Mouse (Mus musculus) intestine, embryonic 15.5 days (tissue): Measurements from ENCODE around the gene Rnaset2a. TPM values are rescaled to one million over a fixed set of nuclear protein-coding genes. Genes with fewer than 3 reads are reported as not detected.
"Not testable (repeated sequence)": the region's sequence is repeated elsewhere in the genome, so short reads cannot be mapped to it uniquely, and the experiment has no call there.

ENCODE experiments used
- ATAC-seq: fragments of 200-750 bp; cut with Nextera tagmentation; 2 replicates; pipeline ENCODE4 v1.8.0; 2017; ENCODE audit warnings: moderate TSS enrichment, moderate library complexity
- H3K27ac ChIP-seq: fragments of 300-500 bp; sonication (generic); 2 replicates; pipeline ENCODE4 v1.5.1; 2015; ENCODE audit warnings: mild to moderate bottlenecking, inconsistent platforms
- H3K27me3 ChIP-seq: fragments of 300-500 bp; sonication (generic); replicated peaks from 2 replicates; pipeline ENCODE4 v1.6.1; 2015; ENCODE audit warnings: inconsistent platforms
- H3K36me3 ChIP-seq: fragments of 300-500 bp; sonication (generic); 2 replicates; pipeline ENCODE4 v1.6.1; 2015; ENCODE audit warnings: inconsistent platforms
- H3K4me1 ChIP-seq: fragments of 300-500 bp; sonication (generic); replicated peaks from 2 replicates; pipeline ENCODE4 v1.6.1; 2015; ENCODE audit warnings: inconsistent platforms
- H3K4me2 ChIP-seq: fragments of 300-500 bp; sonication (generic); replicated peaks from 2 replicates; pipeline ENCODE4 v1.6.1; 2015; ENCODE audit warnings: mild to moderate bottlenecking, inconsistent platforms
- H3K4me3 ChIP-seq: fragments of 300-500 bp; sonication (generic); replicated peaks from 2 replicates; pipeline ENCODE4 v1.5.1; 2015; ENCODE audit warnings: inconsistent platforms
- H3K9ac ChIP-seq: fragments of 300-500 bp; sonication (generic); 2 replicates; pipeline ENCODE4 v1.6.1; 2015; ENCODE audit warnings: inconsistent platforms
- H3K9me3 ChIP-seq: fragments of 300-500 bp; sonication (generic); 2 replicates; pipeline ENCODE4 v1.6.1; 2016; ENCODE audit warnings: inconsistent platforms
- WGBS: fragments of 180-500 bp; shearing (Covaris S2); methylation state at CpG from one replicate; pipeline ENCODE4 v1.1.7; 2015; 5-methylcytosine and 5-hydroxymethylcytosine counted together
- polyA plus RNA-seq: library from polyadenylated mRNA; unstranded; fragments of >200 nt; fragmentation: Nextera tagmentation; extraction: Ambion mirVana; gene quantifications from 2 replicates; pipeline ENCODE4 v1.2.1, GENCODE M21; 2015

Gene Rnaset2a
- 31.1 and 36.4 TPM in 2 replicates for polyA plus RNA-seq

DNA sequence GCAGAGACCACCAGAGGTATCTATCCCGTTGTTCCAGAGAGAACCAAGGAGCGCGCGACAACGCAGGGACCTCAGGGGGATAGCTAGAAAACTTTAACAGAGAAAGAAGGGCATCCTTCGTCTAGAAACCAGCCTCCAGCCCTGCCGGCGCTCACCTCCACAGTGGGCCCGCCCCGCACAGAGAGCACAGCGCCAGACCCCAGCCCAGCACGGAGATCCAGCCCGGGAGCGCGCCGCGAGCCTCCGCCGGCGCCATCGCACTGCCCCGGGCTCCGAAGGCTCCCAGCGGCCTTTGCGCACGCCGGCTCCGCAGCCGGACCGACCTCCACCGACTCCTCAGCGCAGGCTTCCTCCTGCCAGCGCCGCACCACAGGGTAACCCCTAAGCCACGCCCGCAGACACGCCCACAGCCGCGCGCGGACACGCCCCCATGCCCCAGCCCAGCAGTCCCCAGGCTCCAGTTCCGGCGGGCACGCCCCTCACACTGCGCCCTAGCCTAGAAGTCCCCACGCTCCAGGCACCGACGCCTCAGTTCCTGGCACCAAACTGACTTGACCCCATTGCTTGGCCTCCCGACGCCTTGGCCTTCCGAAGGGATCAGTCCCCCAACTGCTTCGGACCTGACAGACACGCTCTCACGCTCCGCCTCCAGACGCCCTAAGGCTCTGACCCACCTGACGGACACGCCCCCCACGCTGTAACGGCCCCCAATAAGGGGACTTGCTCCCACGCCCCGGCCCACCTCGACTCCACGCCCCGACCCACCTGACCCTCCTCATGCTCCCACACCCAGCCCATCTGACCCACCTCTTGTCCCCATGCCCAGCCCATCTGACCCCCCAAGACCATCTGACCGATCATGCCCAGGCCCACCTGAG, at the start of gene Rnaset2a, which contains the start of gene Gm49673:
Gene Rnaset2a (minus strand): TSS at position 659 of the 878 bp plus-strand sequence.
Gene Gm49673 (minus strand): TSS at position 350 of the 878 bp plus-strand sequence.
- not testable (repeated sequence) for H3K4me1 ChIP-seq, H3K27me3 ChIP-seq, H3K27ac ChIP-seq, H3K36me3 ChIP-seq, H3K9me3 ChIP-seq
- peak within 1 kb of the TSS; percentile 54 for H3K4me3 ChIP-seq
- peak within 1 kb of the TSS; percentile 54 for H3K9ac ChIP-seq
- H3K4me2 ChIP-seq = peak within 1 kb of the TSS; percentile 60
- 1% methylated on average over 54 of the region's 67 CpGs for WGBS
- peak; percentile 99 for ATAC-seq

DNA sequence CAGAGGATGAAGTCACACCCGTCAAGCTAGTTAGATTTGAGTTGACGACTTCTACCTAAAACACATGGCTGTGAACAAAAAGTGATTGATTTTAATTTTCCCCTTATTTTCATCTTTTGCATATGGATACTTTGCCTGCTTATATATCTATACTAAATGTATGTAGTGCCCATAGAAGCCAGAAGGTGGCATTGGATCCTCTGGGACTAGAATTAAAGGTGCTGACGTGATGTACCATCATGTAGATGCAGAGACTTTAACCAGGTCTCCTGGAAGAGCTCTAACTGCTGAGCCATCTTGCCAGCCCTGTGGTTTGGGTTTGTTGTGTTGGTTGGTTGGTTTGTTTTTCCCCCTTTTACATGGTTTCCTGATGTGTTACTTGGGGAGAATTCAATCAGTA, 49.8 kb upstream of the Rnaset2a start:
- H3K27ac ChIP-seq = no peak overlapping the region
- H3K36me3 ChIP-seq = 0 out of 2 replicates have a peak, but pooled peaks cover 3% of the 10 kb centered on the region
- H3K4me3 ChIP-seq = no peak overlapping the region
- 74% methylated on average over 3 of the region's 3 CpGs for WGBS
- no peak overlapping the region for H3K9ac ChIP-seq
- H3K9me3 ChIP-seq = no peaks in the 10 kb centered on the region
- H3K4me1 ChIP-seq = no peaks in the 10 kb centered on the region
- no peak overlapping the region for H3K4me2 ChIP-seq
- ATAC-seq = no peak
- H3K27me3 ChIP-seq = no peaks in the 10 kb centered on the region

DNA sequence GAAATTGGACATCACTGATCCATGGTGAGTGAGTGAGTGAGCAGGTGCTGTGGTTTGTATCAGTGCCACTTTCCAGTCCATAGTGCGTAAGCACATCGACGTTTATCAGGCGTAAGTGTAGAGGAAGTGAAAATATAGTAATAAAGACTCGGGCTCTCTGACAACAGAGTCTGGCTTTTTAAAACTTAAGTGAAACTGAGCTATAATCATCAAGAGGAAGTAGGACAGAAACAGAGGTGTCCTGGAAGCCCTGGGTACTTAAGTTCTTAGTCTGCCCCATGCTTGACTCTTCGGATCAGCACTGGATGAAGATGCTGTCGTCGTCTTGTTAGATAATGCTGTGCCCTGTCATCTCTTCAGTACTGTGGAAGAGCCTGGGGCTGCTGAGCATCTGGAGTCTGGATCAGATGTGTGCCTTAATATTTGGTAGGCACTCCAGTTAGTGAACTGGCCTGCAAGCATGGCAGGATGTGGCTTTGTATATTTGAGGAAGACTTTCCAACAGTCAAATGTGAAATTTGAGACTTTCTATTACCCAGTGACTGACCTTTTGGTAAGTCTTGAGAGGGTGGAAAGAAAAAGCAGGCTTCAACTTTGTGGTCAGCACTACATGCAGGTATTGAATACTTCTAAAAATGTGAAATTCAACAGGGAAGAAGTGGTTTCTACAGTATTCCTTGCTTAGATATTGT, 47.9 kb upstream of the Rnaset2a start:
- Histone ChIP-seq H3K4me2 (no peak overlapping the region), H3K9ac (no peak overlapping the region), H3K9me3 (no peaks in the 10 kb centered on the region), H3K36me3 (peaks cover 5% of the 10 kb centered on the region; the same call in 1 of the 2 replicates), H3K27ac (no peak overlapping the region), H3K4me3 (no peak overlapping the region), H3K4me1 (no peaks in the 10 kb centered on the region), H3K27me3 (no peaks in the 10 kb centered on the region)
- 87% methylated on average over 8 of the region's 8 CpGs for WGBS
- ATAC-seq = no peak

DNA sequence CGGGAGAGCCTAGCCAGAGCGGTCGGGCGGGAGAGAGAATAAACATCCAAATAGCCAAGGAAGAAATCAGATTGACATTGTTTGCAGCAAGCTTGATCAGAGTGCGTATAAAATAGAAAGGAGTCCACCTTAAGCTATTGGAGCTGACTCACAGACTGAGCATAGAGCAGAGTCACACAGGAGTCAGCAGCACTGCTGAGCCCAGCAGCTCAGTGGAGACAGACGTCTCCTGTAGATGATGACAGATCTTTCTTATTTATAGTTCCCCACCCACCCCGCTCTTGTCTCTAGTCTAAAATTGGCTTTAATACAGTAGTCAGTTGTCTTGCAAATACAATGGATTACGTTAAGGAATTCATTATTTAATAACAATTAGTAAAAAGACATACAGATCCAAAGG, 45.8 kb upstream of the Rnaset2a start:
- 78% methylated on average over 8 of the region's 8 CpGs for WGBS
- no peak for ATAC-seq

DNA sequence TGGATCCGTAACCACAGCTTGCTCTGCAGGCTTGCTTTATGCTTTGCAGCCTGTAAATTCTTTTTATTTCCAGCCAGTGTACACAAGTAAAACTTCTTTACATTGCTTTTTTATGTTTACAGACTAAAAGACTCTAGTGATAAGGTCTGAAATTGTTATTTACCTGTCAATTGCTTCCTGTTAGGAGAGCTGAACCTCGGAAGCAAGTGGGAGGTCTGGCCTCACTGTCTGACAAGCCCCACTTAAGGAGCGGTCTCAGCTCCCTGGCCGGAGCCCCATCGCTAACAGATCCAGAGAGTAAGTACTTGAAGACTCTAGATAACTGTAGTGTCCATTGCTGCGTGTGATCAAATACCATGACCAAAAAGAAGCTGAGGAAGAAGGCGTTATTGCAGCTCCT, 36.3 kb upstream of the Rnaset2a start:
- WGBS = 71% methylated on average over 7 of the region's 7 CpGs
- Histone ChIP-seq H3K4me1 (no peaks in the 10 kb centered on the region), H3K9ac (no peak overlapping the region), H3K9me3 (no peaks in the 10 kb centered on the region), H3K4me3 (no peak overlapping the region), H3K27ac (no peak overlapping the region), H3K36me3 (peaks cover 34% of the 10 kb centered on the region), H3K27me3 (no peaks in the 10 kb centered on the region), H3K4me2 (no peak overlapping the region)
- no peak for ATAC-seq

More for the DNA sequence above, 45.8 kb upstream of the Rnaset2a start:
- H3K9me3 ChIP-seq = no peaks in the 10 kb centered on the region
- H3K27me3 ChIP-seq = no peaks in the 10 kb centered on the region
- no peak overlapping the region for H3K9ac ChIP-seq
- H3K27ac ChIP-seq = no peak overlapping the region
- H3K4me3 ChIP-seq = no peak overlapping the region
- H3K4me1 ChIP-seq = no peaks in the 10 kb centered on the region
- H3K4me2 ChIP-seq = no peak overlapping the region
- peaks cover 7% of the 10 kb centered on the region; the same call in 1 of the 2 replicates for H3K36me3 ChIP-seq

DNA sequence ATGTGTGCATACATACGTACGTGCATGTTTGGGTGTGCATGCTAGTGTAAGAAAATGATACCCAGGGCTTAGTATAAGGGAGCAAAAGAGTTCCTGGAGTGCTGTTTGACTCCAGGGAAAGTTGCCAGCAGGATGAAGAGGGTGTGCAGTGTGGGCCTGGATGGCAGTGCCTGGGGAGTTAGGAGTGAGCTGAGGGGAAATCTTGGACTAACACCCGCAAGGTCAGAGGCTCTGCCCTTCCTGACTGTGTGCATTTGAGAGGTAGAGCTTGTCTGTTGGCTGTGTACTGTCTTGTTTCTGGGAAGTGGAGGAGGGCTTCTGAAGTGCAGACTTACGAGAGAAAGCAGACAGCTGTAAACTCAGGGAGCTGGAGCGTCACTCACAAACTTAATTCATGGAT, 35.9 kb upstream of the Rnaset2a start:
- Histone ChIP-seq H3K27me3 (no peaks in the 10 kb centered on the region), H3K36me3 (peaks cover 35% of the 10 kb centered on the region), H3K9ac (no peak overlapping the region), H3K4me2 (no peak overlapping the region), H3K9me3 (no peaks in the 10 kb centered on the region), H3K4me3 (no peak overlapping the region), H3K4me1 (no peaks in the 10 kb centered on the region), H3K27ac (no peak overlapping the region)
- 72% methylated on average over 5 of the region's 5 CpGs for WGBS
- no peak for ATAC-seq

DNA sequence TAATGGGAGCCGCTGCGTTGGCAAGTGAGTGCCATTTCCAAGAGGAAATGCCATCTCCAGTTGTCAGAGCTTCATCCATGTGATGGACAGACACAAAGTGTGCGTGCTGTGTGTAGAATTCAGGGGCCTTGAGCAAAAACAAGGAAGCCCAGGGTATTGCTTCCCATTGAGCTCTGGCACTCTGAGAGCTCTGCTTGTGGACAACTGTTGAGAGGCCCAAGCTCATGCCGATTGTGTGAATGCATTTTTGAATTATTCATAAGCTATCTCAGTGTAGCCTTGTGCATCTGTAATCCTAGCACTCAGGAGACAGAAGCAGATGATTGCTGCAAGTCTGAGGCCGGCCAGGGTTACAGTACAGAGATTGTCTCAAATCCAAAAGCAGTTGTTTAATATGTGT, 29.2 kb upstream of the Rnaset2a start:
- Histone ChIP-seq H3K9ac (no peak overlapping the region), H3K27ac (no peak overlapping the region), H3K4me2 (no peak overlapping the region), H3K4me1 (no peaks in the 10 kb centered on the region), H3K4me3 (no peak overlapping the region), H3K36me3 (peaks cover 24% of the 10 kb centered on the region), H3K27me3 (no peaks in the 10 kb centered on the region), H3K9me3 (no peaks in the 10 kb centered on the region)
- 92% methylated on average over 5 of the region's 5 CpGs for WGBS
- no peak for ATAC-seq

DNA sequence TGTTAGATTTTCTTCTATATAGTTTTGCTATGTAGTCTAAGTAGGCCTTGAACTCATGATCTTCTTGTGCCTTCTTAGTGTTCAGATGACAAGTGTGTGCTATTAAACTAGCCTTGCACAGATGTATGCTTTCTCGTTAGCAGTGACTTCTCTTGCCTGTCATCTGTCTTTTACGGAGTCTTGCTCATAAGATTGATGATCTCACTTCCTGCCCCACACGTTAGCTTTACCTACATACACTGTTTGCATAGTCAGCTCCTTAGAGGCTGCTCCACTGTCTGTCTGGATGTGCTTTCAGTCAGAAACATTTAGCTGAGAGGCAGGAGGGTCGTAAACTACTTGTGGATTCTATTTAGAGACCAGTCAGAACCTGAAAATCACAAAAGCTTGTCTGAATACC, 23.2 kb upstream of the Rnaset2a start:
- H3K9ac ChIP-seq = no peak overlapping the region
- H3K4me1 ChIP-seq = no peaks in the 10 kb centered on the region
- no peak for ATAC-seq
- H3K9me3 ChIP-seq = no peaks in the 10 kb centered on the region
- no peak overlapping the region for H3K27ac ChIP-seq
- no peak overlapping the region for H3K4me2 ChIP-seq
- no peaks in the 10 kb centered on the region for H3K27me3 ChIP-seq
- peaks cover 19% of the 10 kb centered on the region for H3K36me3 ChIP-seq
- whole genome bisulfite sequencing = 54% methylated on average over 4 of the region's 4 CpGs
- H3K4me3 ChIP-seq = no peak overlapping the region

DNA sequence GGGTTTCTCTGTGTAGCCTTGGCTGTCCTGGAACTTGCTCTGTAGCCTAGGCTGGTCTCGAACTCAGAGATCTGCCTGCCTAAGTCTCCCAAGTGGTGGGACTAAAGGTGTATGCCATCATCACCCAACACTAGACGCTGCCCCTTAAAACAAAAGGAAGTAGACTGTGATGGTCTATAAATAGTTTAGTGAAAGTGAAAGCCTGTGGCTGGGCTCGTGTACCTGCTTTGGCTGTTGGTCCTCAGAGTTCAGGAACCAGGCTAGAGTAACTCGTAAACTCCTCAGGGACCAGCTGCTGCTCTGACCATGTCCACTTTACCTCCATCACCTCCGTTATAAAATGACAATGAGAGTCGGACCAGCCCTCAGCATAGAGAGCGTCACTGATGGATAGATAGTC, 22.4 kb upstream of the Rnaset2a start:
- H3K9ac ChIP-seq = no peak overlapping the region
- no peak for ATAC-seq
- H3K4me3 ChIP-seq = no peak overlapping the region
- H3K9me3 ChIP-seq = no peaks in the 10 kb centered on the region
- H3K4me2 ChIP-seq = no peak overlapping the region
- H3K4me1 ChIP-seq = no peaks in the 10 kb centered on the region
- no peak overlapping the region for H3K27ac ChIP-seq
- peaks cover 15% of the 10 kb centered on the region for H3K36me3 ChIP-seq
- 85% methylated on average over 7 of the region's 7 CpGs for WGBS
- H3K27me3 ChIP-seq = no peaks in the 10 kb centered on the region

DNA sequence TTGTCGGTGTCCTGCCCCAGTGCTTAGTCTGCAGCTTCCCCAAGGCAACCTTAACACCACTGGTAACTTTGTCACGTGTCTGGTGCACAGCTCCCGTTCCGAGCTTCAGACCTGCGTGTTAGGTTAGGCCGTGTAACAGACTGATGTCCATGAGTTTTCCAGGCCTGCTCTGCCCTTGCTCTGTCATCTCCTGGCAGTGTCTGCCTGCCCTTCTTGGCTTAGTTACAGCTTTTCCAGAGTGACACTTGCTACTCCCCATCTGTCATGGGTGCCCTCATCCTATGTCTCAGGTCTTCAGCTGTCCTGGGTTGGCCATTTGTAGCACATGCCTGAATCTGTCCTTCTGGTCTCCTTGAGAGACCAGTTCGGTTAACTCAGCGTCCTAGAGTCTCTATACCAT, 19.5 kb upstream of the Rnaset2a start:
- not testable (repeated sequence) for ATAC-seq, H3K4me2 ChIP-seq, H3K27ac ChIP-seq, H3K4me1 ChIP-seq, H3K4me3 ChIP-seq, H3K36me3 ChIP-seq, H3K27me3 ChIP-seq, H3K9me3 ChIP-seq, H3K9ac ChIP-seq
- WGBS = 95% methylated on average over 7 of the region's 8 CpGs

DNA sequence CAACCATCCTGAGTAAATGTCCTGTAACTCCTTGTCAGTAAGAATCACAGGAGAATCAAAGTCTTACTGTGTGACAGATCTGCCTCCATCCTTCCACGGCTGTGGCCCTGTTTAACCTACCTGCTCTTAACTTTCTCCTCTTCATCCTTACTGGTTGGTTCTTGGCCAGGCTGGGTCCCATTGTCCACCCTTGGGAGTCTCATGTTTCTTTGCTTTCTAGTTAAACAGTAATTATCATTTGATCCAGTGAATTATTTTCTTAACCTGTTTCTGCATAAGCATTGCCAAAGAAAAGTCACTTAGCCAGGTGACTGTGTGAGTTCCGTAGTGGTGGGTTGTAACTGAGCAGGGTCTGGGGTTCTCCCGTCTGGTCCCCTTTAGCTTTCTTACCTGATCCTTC, 18.6 kb upstream of the Rnaset2a start:
- H3K4me2 ChIP-seq = peak overlapping the region; percentile 41; the same call in 1 of the 2 replicates
- ATAC-seq, H3K27me3 ChIP-seq, H3K27ac ChIP-seq, H3K9me3 ChIP-seq, H3K9ac ChIP-seq, H3K4me1 ChIP-seq, H3K4me3 ChIP-seq, H3K36me3 ChIP-seq: not testable (repeated sequence)
- 30% methylated on average over 2 of the region's 3 CpGs for WGBS

DNA sequence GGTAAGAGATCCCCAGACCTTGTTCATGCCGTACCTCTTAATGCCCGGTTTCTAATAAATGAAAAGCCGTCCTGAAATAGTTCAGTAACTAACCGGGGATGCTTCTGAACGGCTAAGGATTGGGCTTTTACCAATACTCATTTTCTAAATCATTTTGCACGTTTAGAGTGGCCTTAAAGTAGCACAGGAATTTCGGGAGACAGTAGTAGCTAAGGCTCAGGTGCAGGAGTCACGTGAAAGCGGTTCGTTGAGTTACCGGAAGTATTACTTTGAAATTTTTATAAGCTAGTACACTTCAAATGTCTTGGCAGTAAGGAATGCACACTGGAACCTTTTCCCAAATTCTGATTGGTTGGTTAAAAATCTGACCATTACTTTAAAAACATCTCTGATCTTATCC, 18.1 kb upstream of the Rnaset2a start:
- H3K27me3 ChIP-seq, H3K36me3 ChIP-seq, H3K27ac ChIP-seq, H3K9me3 ChIP-seq, H3K9ac ChIP-seq, H3K4me1 ChIP-seq, ATAC-seq: not testable (repeated sequence)
- WGBS = under 1% methylated on average over 11 of the region's 11 CpGs
- peak overlapping the region; percentile 52 for H3K4me3 ChIP-seq
- H3K4me2 ChIP-seq = peak overlapping the region; percentile 41; the same call in 1 of the 2 replicates
